Comparison of ENCODE assay signal across 27 mouse cellular contexts in genomic region chr3:52354203-52354602, GRCm38 (mm10).
"Had no signal": no experiment of that assay in that cellular context is flagged by ENCODE, and none has a peak within 500 bp of the region (broad histone marks: within the 10 kb centered on the region; RNA-seq: fewer than 3 reads in every experiment).

No protein-coding gene starts in this region.

- DNase-seq: gastrocnemius, postnatal 14 days; gastrocnemius, postnatal 36 days; heart, adult 18-20 months; heart, postnatal 14 days; heart, postnatal 36 days; kidney, adult 18-20 months; kidney, adult 8-10 months; kidney, postnatal 10 days; kidney, postnatal 25 days; kidney, postnatal 4 days; liver; liver, embryonic 13.5 days; liver, postnatal 0 days had no signal

- ATAC-seq: hindbrain, postnatal 0 days; inflammation-experienced regulatory T-cells, adult 6 months; intestine, embryonic 15.5 days; intestine, postnatal 0 days; liver, postnatal 0 days had no signal

- H3K4me2 ChIP-seq: heart, embryonic 13.5 days; heart, embryonic 15.5 days; hindbrain, embryonic 13.5 days; hindbrain, embryonic 15.5 days; intestine, embryonic 15.5 days; limb, embryonic 12.5 days; liver, embryonic 11.5 days; liver, embryonic 13.5 days; liver, embryonic 15.5 days had no signal

- H3K9ac ChIP-seq: heart, embryonic 13.5 days; heart, embryonic 15.5 days; hindbrain, embryonic 13.5 days; hindbrain, embryonic 15.5 days; intestine, embryonic 15.5 days; limb, embryonic 12.5 days; liver, embryonic 13.5 days; liver, embryonic 15.5 days; liver, postnatal 0 days had no signal

- H3K27me3 ChIP-seq: heart, embryonic 13.5 days; heart, embryonic 15.5 days; hindbrain, embryonic 13.5 days; hindbrain, embryonic 15.5 days; intestine, embryonic 15.5 days; limb, embryonic 12.5 days; liver, embryonic 13.5 days; liver, embryonic 15.5 days had no signal

- H3K4me3 ChIP-seq: heart, embryonic 13.5 days; heart, embryonic 15.5 days; hindbrain, embryonic 13.5 days; hindbrain, embryonic 15.5 days; intestine, embryonic 15.5 days; layer of hippocampus, adult 2 months; left cerebral cortex, adult 2 months; limb, embryonic 10.5 days; limb, embryonic 12.5 days; liver, embryonic 13.5 days; liver, embryonic 15.5 days had no signal

- H3K4me1 ChIP-seq: hindbrain, embryonic 13.5 days; hindbrain, embryonic 15.5 days; intestine, embryonic 15.5 days; limb, embryonic 10.5 days; limb, embryonic 12.5 days; liver, embryonic 13.5 days; liver, embryonic 15.5 days had no signal

- H3K36me3 ChIP-seq: heart, embryonic 13.5 days; heart, embryonic 15.5 days; hindbrain, embryonic 13.5 days; hindbrain, embryonic 15.5 days; intestine, embryonic 15.5 days; limb, embryonic 10.5 days; limb, embryonic 12.5 days; liver, embryonic 13.5 days; liver, embryonic 15.5 days had no signal

- H3K27ac ChIP-seq: heart, embryonic 13.5 days; heart, embryonic 15.5 days; hindbrain, embryonic 13.5 days; hindbrain, embryonic 15.5 days; hindbrain, postnatal 0 days; intestine, embryonic 15.5 days; layer of hippocampus, adult 2 months; left cerebral cortex, adult 2 months; limb, embryonic 10.5 days; limb, embryonic 12.5 days; liver, embryonic 13.5 days; liver, embryonic 15.5 days had no signal

- H3K9me3 ChIP-seq: heart, embryonic 13.5 days; heart, embryonic 15.5 days; hindbrain, embryonic 13.5 days; hindbrain, embryonic 15.5 days; intestine, embryonic 15.5 days; limb, embryonic 10.5 days; limb, embryonic 12.5 days; liver, embryonic 13.5 days; liver, embryonic 15.5 days had no signal
